Mouse (Mus musculus) gastrocnemius, adult 2 months (tissue): ENCODE measurements around the gene Pde4d. TPM values are rescaled to one million over a fixed set of nuclear protein-coding genes. Genes with fewer than 3 reads are reported as not detected.

Experiments
- DNase-seq: peaks from one replicate; pipeline ENCODE4 v3.0.0; 2022
- H3K27ac ChIP-seq: fragments of 200-600 bp; 2 replicates; pipeline ENCODE4 v1.8.1; 2022; ENCODE audit warnings: mild to moderate bottlenecking
- H3K4me3 ChIP-seq: fragments of 200-600 bp; 2 replicates; pipeline ENCODE4 v1.8.1; 2022; ENCODE audit warnings: mild to moderate bottlenecking, moderate library complexity
- CTCF ChIP-seq: fragments of 200-600 bp; IDR thresholded peaks from 2 replicates; pipeline ENCODE4 v1.8.1; 2022; ENCODE audit warnings: antibody characterized with exemption, mild to moderate bottlenecking, moderate library complexity
- intact Hi-C: fragments of 180-260 bp; cut with DNase I; formaldehyde crosslinking; loops from one replicate; pipeline ENCODE4 v1.15.1; 2025
- total RNA-seq, 2 experiments: library from RNA; stranded (reverse); gene quantifications; 2 replicates each; pipeline ENCODE4 v1.2.3; 2021

The Pde4d gene
- total RNA-seq, 2 experiments from 2014 or later: 239 to 330 TPM

DNA sequence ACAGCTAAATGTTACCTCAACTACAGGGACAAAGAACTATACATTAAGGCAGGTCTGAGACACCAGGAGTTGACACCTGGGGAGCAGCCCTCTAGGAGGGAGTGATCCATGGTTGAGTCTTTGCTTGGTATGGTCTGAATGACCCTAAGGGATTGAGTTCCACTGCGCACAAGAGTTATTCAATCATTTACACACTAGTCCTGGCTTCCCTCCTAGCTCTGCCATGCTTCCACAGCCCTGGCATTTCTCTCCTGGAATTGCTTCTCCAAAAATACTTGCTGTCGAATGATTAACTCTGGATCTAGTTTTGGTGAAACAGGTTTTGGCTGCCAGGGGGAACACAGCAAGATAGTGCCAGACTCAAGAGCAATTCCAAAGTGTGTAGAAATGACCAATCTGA, 178.8 kb downstream of the Pde4d start:
- no peak for DNase-seq
- no peak for TF ChIP-seq CTCF
- H3K27ac ChIP-seq: no peak overlapping the region
- H3K4me3 ChIP-seq: no peak overlapping the region
- intact Hi-C loops: no loop called here

DNA sequence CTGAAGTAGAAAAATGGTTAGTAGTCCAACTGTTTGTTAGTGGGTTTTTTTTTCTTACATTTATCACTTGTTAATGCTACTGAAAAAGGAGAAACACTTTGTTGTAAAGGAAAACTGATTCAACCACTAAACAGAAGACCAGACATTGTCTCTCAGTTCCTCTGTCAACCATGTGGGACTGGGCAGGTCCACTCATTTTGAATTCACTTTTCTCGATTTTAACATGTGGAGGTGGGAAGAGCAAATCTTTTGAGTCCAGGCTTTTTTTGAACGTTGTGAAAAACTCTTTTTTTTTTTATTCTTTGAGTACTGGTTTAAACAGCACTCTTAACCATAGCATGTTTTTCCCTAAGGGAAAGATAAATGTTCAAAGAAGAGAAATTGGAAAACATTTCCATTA, 180.8 kb downstream of the Pde4d start:
- no peak for DNase-seq
- Histone ChIP-seq H3K4me3 (no peak overlapping the region), H3K27ac (no peak overlapping the region)
- TF ChIP-seq CTCF: no peak
- intact Hi-C loops: no loop called here

GRCm38 (mm10) chr13:108631222-108631621, 181.5 kb downstream of the Pde4d start:
- no peak for DNase-seq
- Histone ChIP-seq H3K4me3 (no peak overlapping the region), H3K27ac (no peak overlapping the region)
- intact Hi-C loops: no loop called here
- TF ChIP-seq CTCF: no peak

DNA sequence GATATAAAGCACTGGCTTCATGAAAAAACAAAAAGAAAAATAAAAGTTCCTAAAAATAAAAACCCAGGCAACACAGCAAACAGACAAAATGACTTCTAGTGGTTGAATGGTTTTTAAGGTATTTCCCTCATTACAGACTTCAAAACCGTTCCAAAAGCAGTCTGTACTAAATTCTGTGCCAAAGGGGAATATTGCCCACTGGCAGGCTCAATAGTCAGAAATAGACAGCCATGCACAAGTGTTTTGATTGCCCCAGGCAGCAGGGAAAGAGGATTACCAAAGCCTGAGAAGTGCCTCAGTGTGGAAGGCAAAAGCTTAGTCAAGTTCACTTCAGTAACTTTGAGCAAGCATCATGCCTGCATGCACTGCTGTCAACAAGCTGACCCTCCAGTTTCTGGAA, 186.8 kb downstream of the Pde4d start:
- intact Hi-C loops: no loop called here
- Histone ChIP-seq H3K27ac (no peak overlapping the region), H3K4me3 (no peak overlapping the region)
- TF ChIP-seq CTCF: no peak
- DNase-seq: no peak

DNA sequence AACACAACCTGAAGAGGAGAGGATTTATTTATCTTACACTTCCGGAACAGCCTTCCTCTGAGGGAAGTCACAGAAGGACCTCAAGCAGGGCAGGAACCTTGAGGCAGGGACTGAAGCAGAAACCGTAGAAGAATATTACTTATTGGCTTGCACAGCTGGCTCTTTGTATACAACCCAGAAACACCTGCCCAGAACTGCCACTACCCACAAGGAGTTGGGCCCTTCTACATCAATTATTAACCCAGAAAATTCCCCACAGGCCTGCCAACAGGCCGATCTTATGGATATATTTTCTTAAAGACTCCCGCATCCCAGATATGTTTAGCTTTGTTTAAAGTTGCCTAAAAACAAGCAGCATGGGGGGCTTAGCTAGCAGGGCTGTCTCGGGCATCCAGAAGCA, 192.5 kb downstream of the Pde4d start:
- TF ChIP-seq CTCF: no peak

DNA sequence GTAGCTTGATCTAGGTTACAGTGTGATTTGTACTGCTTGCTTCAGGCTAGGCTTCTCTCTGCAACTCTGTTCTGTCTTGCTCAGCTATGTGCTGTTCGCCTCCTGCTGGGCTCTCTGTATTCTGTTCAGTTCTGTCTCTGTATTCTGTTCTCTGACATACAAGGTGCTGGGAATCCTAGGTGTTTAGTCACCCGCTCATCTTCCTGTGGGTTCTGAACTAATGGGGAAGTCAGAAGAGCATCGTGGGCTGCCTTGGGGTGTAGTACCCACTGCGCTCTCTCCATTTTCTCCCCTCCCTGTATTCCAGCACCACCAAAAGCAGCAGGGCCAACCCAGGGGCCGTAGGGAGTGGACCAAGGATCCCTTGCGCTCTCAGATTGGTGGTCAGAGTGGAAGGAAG, 197.1 kb downstream of the Pde4d start:
- Histone ChIP-seq H3K27ac (no peak overlapping the region), H3K4me3 (no peak overlapping the region)
- TF ChIP-seq CTCF: no peak
- intact Hi-C loops: no loop called here
- DNase-seq: no peak

More for the DNA sequence above, 192.5 kb downstream of the Pde4d start:
- Histone ChIP-seq H3K4me3 (no peak overlapping the region), H3K27ac (no peak overlapping the region)
- intact Hi-C loops: no loop called here
- no peak for DNase-seq

GRCm38 (mm10) chr13:108647239-108647638, 197.5 kb downstream of the Pde4d start:
- no peak overlapping the region for H3K4me3 ChIP-seq
- intact Hi-C loops: no loop called here
- TF ChIP-seq CTCF: no peak
- H3K27ac ChIP-seq: no peak overlapping the region
- no peak for DNase-seq

DNA sequence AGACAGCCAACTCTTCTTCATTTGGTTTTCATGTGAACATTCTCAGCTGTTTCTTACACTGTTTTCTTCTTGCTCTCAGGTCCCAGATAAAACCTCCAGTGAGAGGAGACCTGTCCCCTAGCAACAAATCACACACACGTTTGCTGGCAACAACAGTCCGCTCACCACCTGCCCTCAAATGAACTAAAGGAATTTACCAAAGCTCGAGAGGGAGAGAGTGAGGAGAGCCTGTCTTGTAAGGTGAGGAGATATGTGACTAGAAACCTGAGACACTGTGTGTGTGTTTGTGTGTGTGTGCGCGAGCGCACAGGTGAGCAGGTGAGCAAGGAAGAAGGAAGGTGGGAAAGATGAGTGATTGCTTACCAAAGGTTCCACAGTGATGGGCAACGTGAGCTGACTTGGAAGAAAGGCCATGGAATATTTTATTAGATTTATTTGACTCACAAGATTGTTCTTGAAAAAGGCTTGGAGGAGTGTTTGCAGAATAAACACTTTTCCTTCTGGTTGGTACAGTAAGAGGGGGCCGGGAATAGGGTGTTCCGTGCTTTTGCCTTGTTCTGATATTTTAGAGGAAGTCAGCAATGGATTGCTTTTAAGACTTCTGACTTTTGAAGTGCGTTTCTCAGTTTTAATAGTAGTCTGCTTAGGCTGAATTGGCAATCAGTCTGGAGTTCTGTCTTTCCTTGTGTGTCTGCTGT, 204.4 kb downstream of the Pde4d start:
- Histone ChIP-seq H3K4me3 (no peak overlapping the region), H3K27ac (no peak overlapping the region)
- no peak for TF ChIP-seq CTCF
- DNase-seq: no peak
- intact Hi-C loops: no loop called here

DNA sequence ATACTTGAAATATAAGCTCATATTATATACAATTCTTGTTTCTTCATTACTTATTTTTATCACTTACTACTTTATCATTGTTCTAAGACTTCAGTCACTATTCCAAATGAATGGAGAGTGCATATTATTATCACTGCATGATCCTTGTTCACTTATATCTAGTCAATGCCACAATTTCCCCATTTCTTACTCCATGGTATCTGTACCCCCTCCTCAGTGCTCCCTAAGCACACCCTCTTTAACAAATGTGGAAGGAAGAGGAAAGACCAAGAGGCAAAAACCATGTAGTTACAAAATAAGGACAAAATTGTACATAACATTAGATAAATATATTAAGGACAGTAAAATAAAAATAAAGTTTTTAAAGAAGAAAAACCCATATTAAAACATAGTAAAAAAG, 216.8 kb downstream of the Pde4d start:
- Histone ChIP-seq H3K27ac (no peak overlapping the region), H3K4me3 (no peak overlapping the region)
- no peak for TF ChIP-seq CTCF
- intact Hi-C loops: no loop called here
- DNase-seq: no peak

- intact Hi-C loops: no loop called here
- no peak for TF ChIP-seq CTCF
- DNase-seq: no peak
- no peak overlapping the region for H3K4me3 ChIP-seq
- no peak overlapping the region for H3K27ac ChIP-seq
Measured at GRCm38 (mm10) chr13:108667077-108667476, 217.3 kb downstream of the Pde4d start.

GRCm38 (mm10) chr13:108677056-108677455, 227.3 kb downstream of the Pde4d start:
- H3K27ac ChIP-seq: no peak overlapping the region
- intact Hi-C loops: no loop called here
- no peak overlapping the region for H3K4me3 ChIP-seq
- no peak for DNase-seq
- TF ChIP-seq CTCF: no peak

- DNase-seq: no peak
- TF ChIP-seq CTCF: no peak
- no peak overlapping the region for H3K4me3 ChIP-seq
- H3K27ac ChIP-seq: no peak overlapping the region
- intact Hi-C loops: no loop called here
Measured at GRCm38 (mm10) chr13:108683018-108683417, 233.3 kb downstream of the Pde4d start.

DNA sequence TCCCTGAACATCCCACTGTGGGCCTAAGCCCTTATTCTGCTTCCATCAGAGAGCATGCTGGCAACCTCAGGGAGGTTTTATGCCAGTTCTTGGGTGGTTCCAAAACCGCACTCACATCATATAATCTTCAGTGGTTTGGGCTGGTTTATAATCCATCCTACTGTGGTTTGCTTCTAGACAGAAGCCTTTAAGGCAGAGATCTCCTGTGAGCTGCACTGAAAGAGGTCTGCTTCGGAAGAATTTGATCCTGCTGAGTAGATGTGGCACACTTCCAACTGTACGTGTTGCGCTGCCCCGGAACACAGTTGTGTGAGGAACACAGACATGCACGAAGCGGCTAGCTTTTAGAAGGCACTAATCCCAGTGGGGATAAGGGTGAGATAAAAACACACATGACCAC, 236.1 kb downstream of the Pde4d start:
- intact Hi-C loops: no loop called here
- Histone ChIP-seq H3K4me3 (no peak overlapping the region), H3K27ac (no peak overlapping the region)
- TF ChIP-seq CTCF: no peak
- DNase-seq: no peak

GRCm38 (mm10) chr13:108686262-108686661, 236.5 kb downstream of the Pde4d start:
- no peak for DNase-seq
- no peak overlapping the region for H3K27ac ChIP-seq
- no peak overlapping the region for H3K4me3 ChIP-seq
- TF ChIP-seq CTCF: no peak
- intact Hi-C loops: no loop called here
